ENCODE assay signal across 7 mouse cellular contexts in genomic region chr11:32618641-32619040, GRCm38 (mm10). TPM values are rescaled to one million over a fixed set of nuclear protein-coding genes. Genes with fewer than 3 reads are reported as not detected.
DNase-seq lines count a peak whose midpoint lies in the region; ATAC-seq and TF ChIP-seq lines count a peak whose summit lies in the region.
"Not testable (repeated sequence)": the region's sequence is repeated elsewhere in the genome, so short reads cannot be mapped to it uniquely, and the experiment has no call there.

No protein-coding gene starts in this region.

- not testable (repeated sequence) for H3K9ac ChIP-seq in heart, adult 2 months (ENCODE audit: low read depth, low read length); heart, embryonic 14.5 days (ENCODE audit: low read length); hindbrain, embryonic 13.5 days; intestine, postnatal 0 days (ENCODE audit: low read depth, low read length); midbrain, postnatal 0 days (replicated peaks; ENCODE audit: low read length, poor library complexity, severe bottlenecking)

- TF ChIP-seq EP300 in heart, adult 2 months (IDR thresholded peaks at IDR 0.05; ENCODE audit: insufficient read depth, low read depth, low read length), result not testable (repeated sequence)

- ATAC-seq in heart, embryonic 14.5 days (ENCODE audit: insufficient number of reproducible peaks, insufficient read depth, low FRiP score, low read depth); hindbrain, embryonic 13.5 days (ENCODE audit: low FRiP score); intestine, postnatal 0 days; midbrain, postnatal 0 days (ENCODE audit: low FRiP score): not testable (repeated sequence)

- not testable (repeated sequence) for H3K27me3 ChIP-seq in cerebellum, adult 2 months (ENCODE audit: control insufficient read depth, insufficient read depth, low read length); heart, adult 2 months (ENCODE audit: control insufficient read depth, insufficient read depth, low read length); heart, embryonic 14.5 days (ENCODE audit: control insufficient read depth, insufficient read depth, low read length); hindbrain, embryonic 13.5 days; intestine, postnatal 0 days (replicated peaks; ENCODE audit: control insufficient read depth, insufficient read depth, low read length); limb, embryonic 10.5 days (ENCODE audit: low read depth, poor library complexity, severe bottlenecking); midbrain, postnatal 0 days (ENCODE audit: insufficient read depth, low read length)

- not testable (repeated sequence) for H3K79me2 ChIP-seq in heart, adult 2 months (replicated peaks; ENCODE audit: control insufficient read depth, insufficient read depth, low read length)

- not testable (repeated sequence) for TF ChIP-seq CTCF in cerebellum, adult 2 months (IDR thresholded peaks at IDR 0.05; ENCODE audit: borderline replicate concordance, insufficient read depth, low read depth, low read length)
- TF ChIP-seq CTCF in heart, adult 2 months (IDR thresholded peaks at IDR 0.05), result peak; percentile 48
- peak; percentile 53 for TF ChIP-seq CTCF in intestine, postnatal 0 days (IDR thresholded peaks at IDR 0.05; ENCODE audit: low read depth)
- TF ChIP-seq CTCF in midbrain, postnatal 0 days (IDR thresholded peaks at IDR 0.05), result peak; percentile 18

- H3K4me1 ChIP-seq in cerebellum, adult 2 months (ENCODE audit: control insufficient read depth, insufficient read depth, low read length), result peaks cover 38% of the 10 kb centered on the region
- H3K4me1 ChIP-seq in heart, adult 2 months (ENCODE audit: control insufficient read depth, insufficient read depth, low read length), result peaks cover 11% of the 10 kb centered on the region
- peaks cover 17 to 25% of the 10 kb centered on the region in 2 experiments for H3K4me1 ChIP-seq in heart, embryonic 14.5 days (ENCODE audit: control insufficient read depth in 2 of 2, insufficient read depth in 2 of 2, low read length in 2 of 2)
- H3K4me1 ChIP-seq in hindbrain, embryonic 13.5 days (replicated peaks), result peaks cover 32% of the 10 kb centered on the region
- not testable (repeated sequence) for H3K4me1 ChIP-seq in intestine, postnatal 0 days (replicated peaks; ENCODE audit: control insufficient read depth, insufficient read depth, low read length); midbrain, postnatal 0 days (ENCODE audit: insufficient read depth, low read length)
- H3K4me1 ChIP-seq in limb, embryonic 10.5 days, result peaks cover 46% of the 10 kb centered on the region

- intact Hi-C loops in heart, adult 2 months (cut with DNase I), result not testable (repeated sequence)

- H3K27ac ChIP-seq in cerebellum, adult 2 months (ENCODE audit: insufficient read depth, low read length), result peak overlapping the region; percentile 88
- H3K27ac ChIP-seq in heart, adult 2 months, result peak overlapping the region; percentile 78
- H3K27ac ChIP-seq in heart, embryonic 14.5 days (replicated peaks in 1 of 2; ENCODE audit: control insufficient read depth in 1 of 2, insufficient read depth in 1 of 2, low read depth in 2 of 2, low read length in 2 of 2), result peak overlapping the region; percentile 83 to 84
- peak overlapping the region; percentile 64; the same call in 1 of the 2 replicates for H3K27ac ChIP-seq in hindbrain, embryonic 13.5 days
- not testable (repeated sequence) for H3K27ac ChIP-seq in intestine, postnatal 0 days (ENCODE audit: low read depth, low read length); midbrain, postnatal 0 days (ENCODE audit: low read depth, low read length)
- H3K27ac ChIP-seq in limb, embryonic 10.5 days, result peak overlapping the region; percentile 82; the same call in 1 of the 2 replicates

- H3K4me2 ChIP-seq in heart, embryonic 14.5 days (ENCODE audit: low read length); hindbrain, embryonic 13.5 days; intestine, postnatal 0 days (replicated peaks; ENCODE audit: low read depth); midbrain, postnatal 0 days (ENCODE audit: low read depth, low read length, poor library complexity, severe bottlenecking): not testable (repeated sequence)

- DNase-seq in cerebellum, adult 2 months; heart, adult 2 months; limb, embryonic 10.5 days (ENCODE audit: low spot score); midbrain, postnatal 0 days (ENCODE audit: low spot score): not testable (repeated sequence)

- H3K9me3 ChIP-seq in heart, embryonic 14.5 days (ENCODE audit: control insufficient read depth, low read length); hindbrain, embryonic 13.5 days; intestine, postnatal 0 days (ENCODE audit: control insufficient read depth); limb, embryonic 10.5 days (replicated peaks); midbrain, postnatal 0 days (ENCODE audit: low read length): not testable (repeated sequence)

- H3K4me3 ChIP-seq in cerebellum, adult 2 months (replicated peaks; ENCODE audit: insufficient read depth, low read depth, low read length); heart, adult 2 months; heart, embryonic 14.5 days (ENCODE audit: control insufficient read depth in 1 of 2, insufficient read depth in 1 of 2, low read depth in 1 of 2, low read length in 2 of 2); hindbrain, embryonic 13.5 days; intestine, postnatal 0 days (ENCODE audit: low read depth, low read length); limb, embryonic 10.5 days; midbrain, postnatal 0 days (ENCODE audit: low read depth, low read length): not testable (repeated sequence)

- not testable (repeated sequence) for H3K36me3 ChIP-seq in heart, adult 2 months (ENCODE audit: control insufficient read depth, insufficient read depth, low read length); heart, embryonic 14.5 days (ENCODE audit: control insufficient read depth, insufficient read depth, low read length); limb, embryonic 10.5 days; midbrain, postnatal 0 days (ENCODE audit: insufficient read depth, low read length)
- H3K36me3 ChIP-seq in hindbrain, embryonic 13.5 days, result peaks cover 12% of the 10 kb centered on the region
- peaks cover 22% of the 10 kb centered on the region; the same call in 1 of the 2 replicates for H3K36me3 ChIP-seq in intestine, postnatal 0 days (ENCODE audit: control insufficient read depth, insufficient read depth)

- TF ChIP-seq POLR2A in cerebellum, adult 2 months (IDR thresholded peaks at IDR 0.05; ENCODE audit: borderline replicate concordance, insufficient read depth, low read length); heart, adult 2 months (IDR thresholded peaks at IDR 0.05; ENCODE audit: insufficient read depth, low read depth, low read length): not testable (repeated sequence)

- 89% methylated on average over 5 of the region's 5 CpGs for whole genome bisulfite sequencing in cerebellum, adult 2 months
- 87% methylated on average over 5 of the region's 5 CpGs for WGBS in heart, adult 2 months
- WGBS in heart, embryonic 14.5 days, result 79% methylated on average over 5 of the region's 5 CpGs
- WGBS in hindbrain, embryonic 13.5 days, result 87% methylated on average over 5 of the region's 5 CpGs
- WGBS in intestine, postnatal 0 days, result 86% methylated on average over 5 of the region's 5 CpGs
- WGBS in limb, embryonic 10.5 days, result 77% methylated on average over 5 of the region's 5 CpGs
- 88% methylated on average over 5 of the region's 5 CpGs for WGBS in midbrain, postnatal 0 days

RNA-seq across cellular contexts. Expression of gene Fbxw11, which starts 23.9 kb away (rescaled TPM):
- polyA plus RNA-seq in cerebellum, adult 2 months (2012; rRNA removed), result 122 and 132 TPM in 2 replicates
- 10 to 100 TPM; 47.8 to 58.7 TPM for total RNA-seq in heart, adult 2 months (2021)
- polyA plus RNA-seq in heart, adult 2 months (2012; rRNA removed), result 27.3 and 53.7 TPM in 2 replicates
- polyA plus RNA-seq in heart, embryonic 14.5 days (2014; fragmentation: Nextera tagmentation; extraction: Ambion mirVana), result 63.1 and 63.4 TPM in 2 replicates
- 116 and 118 TPM in 2 replicates for polyA plus RNA-seq in hindbrain, embryonic 13.5 days (2015; fragmentation: Nextera tagmentation; extraction: Ambion mirVana)
- polyA plus RNA-seq in intestine, postnatal 0 days (2015; fragmentation: Nextera tagmentation; extraction: Ambion mirVana), result 33.8 and 34.0 TPM in 2 replicates
- 77.6 and 96.4 TPM in 2 replicates for polyA plus RNA-seq in limb, embryonic 10.5 days (2016; fragmentation: Nextera tagmentation; extraction: Ambion mirVana)
- total RNA-seq in midbrain, postnatal 0 days (2014; rRNA removed), result 130 and 140 TPM in 2 replicates
- polyA plus RNA-seq in midbrain, postnatal 0 days (2015; fragmentation: Nextera tagmentation; extraction: Ambion mirVana), result 97.1 and 100 TPM in 2 replicates
